In genomic region chr14:32192437-32192836, GRCm38 (mm10) we compare ENCODE assay signal across 8 mouse cellular contexts. TPM values are rescaled to one million over a fixed set of nuclear protein-coding genes. Genes with fewer than 3 reads are reported as not detected.
DNase-seq lines count a peak whose midpoint lies in the region; ATAC-seq and TF ChIP-seq lines count a peak whose summit lies in the region.

No protein-coding gene starts in this region.

- no peak overlapping the region for H3K4me2 ChIP-seq in heart, postnatal 0 days (ENCODE audit: low read depth, low read length)

- no peak overlapping the region for H3K27ac ChIP-seq in heart, postnatal 0 days (ENCODE audit: low read depth)

- ATAC-seq in heart, postnatal 0 days (ENCODE audit: insufficient read depth, low read depth), result peak; percentile 49; the same call in 1 of the 2 replicates
- ATAC-seq in monocyte, adult 5-6 weeks (replicated peaks; ENCODE audit: insufficient number of reproducible peaks, low FRiP score, low TSS enrichment, poor library complexity, severe bottlenecking), result 0 out of 2 replicates have a peak, but pooled peaks have one; percentile 40

- TF ChIP-seq EP300 in heart, postnatal 0 days (IDR thresholded peaks at IDR 0.05; ENCODE audit: low read depth), result no peak

- WGBS in heart, postnatal 0 days, result 36% methylated on average over 3 of the region's 3 CpGs

- no peaks in the 10 kb centered on the region for H3K4me1 ChIP-seq in heart, postnatal 0 days (ENCODE audit: control insufficient read depth, insufficient read depth)

- intact Hi-C loops in left cerebral cortex, postnatal 36 days (cut with DNase I), result no loop called here
- intact Hi-C loops in left cerebral cortex, postnatal 10 days (cut with DNase I), result no loop called here

- H3K27me3 ChIP-seq in heart, postnatal 0 days (ENCODE audit: control insufficient read depth, insufficient read depth, low read length), result no peaks in the 10 kb centered on the region

- H3K36me3 ChIP-seq in heart, postnatal 0 days (replicated peaks; ENCODE audit: control insufficient read depth, insufficient read depth, low read length), result peaks cover 67% of the 10 kb centered on the region

- peak; percentile 74 for TF ChIP-seq CTCF in heart, postnatal 0 days (IDR thresholded peaks at IDR 0.05; ENCODE audit: low read depth)

- H3K9ac ChIP-seq in heart, postnatal 0 days (replicated peaks; ENCODE audit: low read depth, low read length), result no peak overlapping the region

- H3K9me3 ChIP-seq in heart, postnatal 0 days (replicated peaks; ENCODE audit: control insufficient read depth, low read length), result no peaks in the 10 kb centered on the region

- DNase-seq in left cerebral cortex, adult 11 months (ENCODE audit: low spot score), result peak; percentile 9
- no peak for DNase-seq in left cerebral cortex, postnatal 36 days (ENCODE audit: low spot score in 2 of 2)
- DNase-seq in NIH3T3 (ENCODE audit: low read depth), result peak; percentile 78
- peak; percentile 48 for DNase-seq in cerebellum, adult 9-11 months
- peak; percentile 76 for DNase-seq in heart, postnatal 0 days (ENCODE audit: low spot score)
- peak; percentile 22 to 64 for DNase-seq in left cerebral cortex, postnatal 10 days (ENCODE audit: extremely low spot score in 1 of 2, low spot score in 2 of 2)
- peak; percentile 74 for DNase-seq in thymus, postnatal 4 days

- no peak overlapping the region for H3K4me3 ChIP-seq in heart, postnatal 0 days (ENCODE audit: low read depth, low read length)

RNA-seq across cellular contexts. Expression of gene Timm23, which starts 9.3 kb away (rescaled TPM):
- 10 to 100 TPM; 61.9 to 80.2 TPM for total RNA-seq in left cerebral cortex, postnatal 36 days (2021)
- 273 and 367 TPM in 2 replicates for total RNA-seq in heart, postnatal 0 days (2014; rRNA removed; ENCODE audit: low replicate concordance)
- 440 and 486 TPM in 2 replicates for polyA plus RNA-seq in heart, postnatal 0 days (2015; fragmentation: Nextera tagmentation; extraction: Ambion mirVana)
- 10 to 100 TPM; 62.1 to 75.7 TPM for total RNA-seq in left cerebral cortex, postnatal 10 days (2021)
- total RNA-seq in monocyte, adult 5-6 weeks (2017), result 48.4 to 102 TPM (median 64.0 TPM) in 3 replicates

RNA-seq across cellular contexts. Expression of gene Parg, which starts 9.3 kb away (rescaled TPM):
- total RNA-seq in left cerebral cortex, postnatal 36 days (2021), result 10 to 100 TPM; 35.9 to 42.6 TPM
- 21.0 and 21.4 TPM in 2 replicates for total RNA-seq in heart, postnatal 0 days (2014; rRNA removed; ENCODE audit: low replicate concordance)
- 15.9 and 16.5 TPM in 2 replicates for polyA plus RNA-seq in heart, postnatal 0 days (2015; fragmentation: Nextera tagmentation; extraction: Ambion mirVana)
- total RNA-seq in left cerebral cortex, postnatal 10 days (2021), result 10 to 100 TPM; 36.8 to 38.4 TPM
- 89.5 to 191 TPM (median 132 TPM) in 3 replicates for total RNA-seq in monocyte, adult 5-6 weeks (2017)

RNA-seq across cellular contexts. Expression of gene Ncoa4, which starts 32.8 kb away (rescaled TPM):
- 100 to 1,000 TPM; 102 to 106 TPM for total RNA-seq in left cerebral cortex, postnatal 36 days (2021)
- total RNA-seq in heart, postnatal 0 days (2014; rRNA removed; ENCODE audit: low replicate concordance), result 137 and 180 TPM in 2 replicates
- 60.8 and 62.1 TPM in 2 replicates for polyA plus RNA-seq in heart, postnatal 0 days (2015; fragmentation: Nextera tagmentation; extraction: Ambion mirVana)
- total RNA-seq in left cerebral cortex, postnatal 10 days (2021), result 100 to 1,000 TPM; 121 to 130 TPM
- 60.5 to 111 TPM (median 83.4 TPM) in 3 replicates for total RNA-seq in monocyte, adult 5-6 weeks (2017)

RNA-seq across cellular contexts. Expression of gene Msmb, which starts 50.6 kb away (rescaled TPM):
- not detected for total RNA-seq in left cerebral cortex, postnatal 36 days (2021)
- not detected in 2 replicates for total RNA-seq in heart, postnatal 0 days (2014; rRNA removed; ENCODE audit: low replicate concordance)
- polyA plus RNA-seq in heart, postnatal 0 days (2015; fragmentation: Nextera tagmentation; extraction: Ambion mirVana), result not detected in 2 replicates
- not detected for total RNA-seq in left cerebral cortex, postnatal 10 days (2021)
- not detected in 3 replicates for total RNA-seq in monocyte, adult 5-6 weeks (2017)

Comparison
In these comparisons a context has a peak if more than half of its experiments do, and no peak if none do; other contexts are left out.
1. DNase-seq: peak in left cerebral cortex, adult 11 months (single experiment), NIH3T3 (single experiment), cerebellum, adult 9-11 months (single experiment), heart, postnatal 0 days (single experiment), left cerebral cortex, postnatal 10 days (2 of 2) and thymus, postnatal 4 days (single experiment); none in left cerebral cortex, postnatal 36 days (0 of 2).